In the genomic region with DNA sequence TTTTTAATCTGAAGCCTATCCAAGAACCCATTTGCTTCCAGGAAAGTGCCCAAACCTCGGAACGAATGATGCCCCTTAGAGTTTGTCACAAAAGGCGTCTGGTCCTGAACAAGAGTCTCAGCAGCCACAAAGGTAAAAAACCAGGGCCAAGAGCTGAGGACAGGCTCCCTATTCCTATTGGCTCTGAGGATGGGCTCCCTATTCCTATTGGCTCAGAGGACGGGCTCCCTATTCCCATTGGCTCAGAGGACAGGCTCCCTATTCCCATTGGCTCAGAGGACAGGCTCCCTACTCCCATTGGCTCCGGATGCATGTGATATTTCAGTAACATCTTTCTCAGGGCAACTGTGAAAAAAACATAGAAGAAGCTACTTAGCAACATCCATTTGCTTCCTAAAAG, we compare ENCODE assay signal across 8 mouse cellular contexts. TPM values are rescaled to one million over a fixed set of nuclear protein-coding genes. Genes with fewer than 3 reads are reported as not detected.
DNase-seq lines count a peak whose midpoint lies in the region; ATAC-seq and TF ChIP-seq lines count a peak whose summit lies in the region.

No protein-coding gene starts in this region.

- H3K27ac ChIP-seq in kidney, postnatal 0 days = peak overlapping the region; percentile 69; the same call in 1 of the 2 replicates
- peak overlapping the region; percentile 46; the same call in 1 of the 2 replicates for H3K27ac ChIP-seq in embryonic facial prominence, embryonic 12.5 days
- peak overlapping the region; percentile 64; the same call in 1 of the 2 replicates for H3K27ac ChIP-seq in liver, embryonic 15.5 days (replicated peaks)

- no peaks in the 10 kb centered on the region for H3K9me3 ChIP-seq in kidney, postnatal 0 days (replicated peaks; ENCODE audit: low read length)
- H3K9me3 ChIP-seq in G1E (replicated peaks) = no peaks in the 10 kb centered on the region
- no peaks in the 10 kb centered on the region for H3K9me3 ChIP-seq in embryonic facial prominence, embryonic 12.5 days
- no peaks in the 10 kb centered on the region for H3K9me3 ChIP-seq in liver, embryonic 15.5 days (replicated peaks)

- peak overlapping the region; percentile 36 for H3K4me2 ChIP-seq in kidney, postnatal 0 days (ENCODE audit: low read length)
- H3K4me2 ChIP-seq in embryonic facial prominence, embryonic 12.5 days (replicated peaks) = no peak overlapping the region
- peak overlapping the region; percentile 50 for H3K4me2 ChIP-seq in liver, embryonic 15.5 days

- peak; percentile 60; the same call in 1 of the 2 replicates for ATAC-seq in kidney, postnatal 0 days (replicated peaks; ENCODE audit: low FRiP score, low read depth)
- peak; percentile 44; the same call in 1 of the 2 replicates for ATAC-seq in G1E (ENCODE audit: extremely low read depth, insufficient number of reproducible peaks, low FRiP score, poor library complexity, severe bottlenecking)
- no peak for ATAC-seq in embryonic facial prominence, embryonic 12.5 days (ENCODE audit: insufficient number of reproducible peaks, insufficient read depth, low FRiP score, low TSS enrichment)
- peak; percentile 75 for ATAC-seq in liver, embryonic 15.5 days (ENCODE audit: insufficient read depth)
- ATAC-seq in erythroid progenitor cell, adult 5-6 weeks (replicated peaks; ENCODE audit: low FRiP score, poor library complexity, severe bottlenecking) = no peak

- H3K9ac ChIP-seq in kidney, postnatal 0 days (ENCODE audit: low read depth, low read length) = no peak overlapping the region
- no peak overlapping the region for H3K9ac ChIP-seq in embryonic facial prominence, embryonic 12.5 days
- no peak overlapping the region for H3K9ac ChIP-seq in liver, embryonic 15.5 days

- no peaks in the 10 kb centered on the region for H3K36me3 ChIP-seq in kidney, postnatal 0 days (ENCODE audit: insufficient read depth, low read length)
- H3K36me3 ChIP-seq in G1E (replicated peaks) = peaks cover 70% of the 10 kb centered on the region
- H3K36me3 ChIP-seq in embryonic facial prominence, embryonic 12.5 days = peaks cover 33% of the 10 kb centered on the region
- peaks cover 18% of the 10 kb centered on the region for H3K36me3 ChIP-seq in liver, embryonic 15.5 days (replicated peaks)

- no peak overlapping the region for H3K4me3 ChIP-seq in kidney, postnatal 0 days (replicated peaks; ENCODE audit: low read depth, low read length)
- H3K4me3 ChIP-seq in G1E (ENCODE audit: low read depth, low read length) = no peak overlapping the region
- no peak overlapping the region for H3K4me3 ChIP-seq in embryonic facial prominence, embryonic 12.5 days
- peak overlapping the region; percentile 16 for H3K4me3 ChIP-seq in liver, embryonic 15.5 days (replicated peaks)

- peaks cover 15% of the 10 kb centered on the region for H3K4me1 ChIP-seq in kidney, postnatal 0 days (replicated peaks; ENCODE audit: insufficient read depth, low read length)
- peaks cover 62% of the 10 kb centered on the region for H3K4me1 ChIP-seq in G1E (ENCODE audit: insufficient read depth, low read depth, low read length)
- peaks cover 34% of the 10 kb centered on the region for H3K4me1 ChIP-seq in embryonic facial prominence, embryonic 12.5 days
- peaks cover 60% of the 10 kb centered on the region for H3K4me1 ChIP-seq in liver, embryonic 15.5 days (replicated peaks)

- peak; percentile 65 for DNase-seq in kidney, postnatal 0 days (ENCODE audit: low spot score)
- no peak for DNase-seq in kidney, postnatal 14 days
- no peak for DNase-seq in G1E (ENCODE audit: low spot score)
- DNase-seq in urinary bladder, postnatal 25 days (ENCODE audit: low spot score) = no peak
- no peak for DNase-seq in gastrocnemius, postnatal 4 days (ENCODE audit: low spot score in 2 of 2)

- 79% methylated on average over 5 of the region's 5 CpGs for WGBS in kidney, postnatal 0 days
- 86% methylated on average over 5 of the region's 5 CpGs for WGBS in embryonic facial prominence, embryonic 12.5 days
- 51% methylated on average over 5 of the region's 5 CpGs for WGBS in liver, embryonic 15.5 days (ENCODE audit: insufficient replicate concordance)

- no peaks in the 10 kb centered on the region for H3K27me3 ChIP-seq in kidney, postnatal 0 days (ENCODE audit: insufficient read depth, low read length)
- H3K27me3 ChIP-seq in G1E (ENCODE audit: insufficient read depth, low read length) = no peaks in the 10 kb centered on the region
- no peaks in the 10 kb centered on the region for H3K27me3 ChIP-seq in embryonic facial prominence, embryonic 12.5 days
- no peaks in the 10 kb centered on the region for H3K27me3 ChIP-seq in liver, embryonic 15.5 days

- no peak for TF ChIP-seq CTCF in kidney, postnatal 0 days (IDR thresholded peaks at IDR 0.05; ENCODE audit: low read depth)
- TF ChIP-seq CTCF in G1E (IDR thresholded peaks at IDR 0.05; ENCODE audit: low read depth, low read length) = no peak

RNA-seq across cellular contexts. Expression of gene Igf2bp3, which starts 5.8 kb away (rescaled TPM):
- 20.5 and 20.6 TPM in 2 replicates for polyA plus RNA-seq in kidney, postnatal 0 days (2015; fragmentation: Nextera tagmentation; extraction: Ambion mirVana)
- total RNA-seq in G1E (2014; fragmentation: Nextera tagmentation) (50.9 and 56.3 TPM in 2 replicates), G1E (2017) (36.1 and 41.2 TPM in 2 replicates)
- 18.5 and 25.9 TPM in 2 replicates for polyA plus RNA-seq in G1E (2012)
- 109 TPM in 2 replicates for polyA plus RNA-seq in embryonic facial prominence, embryonic 12.5 days (2016; fragmentation: Nextera tagmentation; extraction: Ambion mirVana)
- 16.3 and 18.5 TPM in 2 replicates for polyA plus RNA-seq in liver, embryonic 15.5 days (2015; fragmentation: Nextera tagmentation; extraction: Ambion mirVana)
- total RNA-seq in erythroid progenitor cell, adult 5-6 weeks (2015; ENCODE audit: low replicate concordance) = not detected in 2 replicates
- total RNA-seq in erythroid progenitor cell, adult 5-6 weeks (2017; ENCODE audit: low replicate concordance) = not detected in 2 replicates
- total RNA-seq in gastrocnemius, postnatal 4 days (2021) = 10 to 100 TPM; 18.6 to 20.8 TPM

RNA-seq across cellular contexts. Expression of gene Tra2a, which starts 54.9 kb away (rescaled TPM):
- polyA plus RNA-seq in kidney, postnatal 0 days (2015; fragmentation: Nextera tagmentation; extraction: Ambion mirVana) = 60.9 and 69.0 TPM in 2 replicates
- total RNA-seq in G1E (2014; fragmentation: Nextera tagmentation) (174 and 194 TPM in 2 replicates), G1E (2017) (130 and 160 TPM in 2 replicates)
- polyA plus RNA-seq in G1E (2012) = 20.8 and 35.7 TPM in 2 replicates
- 138 and 147 TPM in 2 replicates for polyA plus RNA-seq in embryonic facial prominence, embryonic 12.5 days (2016; fragmentation: Nextera tagmentation; extraction: Ambion mirVana)
- 41.2 and 42.3 TPM in 2 replicates for polyA plus RNA-seq in liver, embryonic 15.5 days (2015; fragmentation: Nextera tagmentation; extraction: Ambion mirVana)
- 176 and 196 TPM in 2 replicates for total RNA-seq in erythroid progenitor cell, adult 5-6 weeks (2015; ENCODE audit: low replicate concordance)
- 116 and 133 TPM in 2 replicates for total RNA-seq in erythroid progenitor cell, adult 5-6 weeks (2017; ENCODE audit: low replicate concordance)
- 10 to 100 TPM; 36.9 to 42.3 TPM for total RNA-seq in gastrocnemius, postnatal 4 days (2021)

Comparison
In these comparisons a context has a peak if more than half of its experiments do, and no peak if none do; other contexts are left out.
1. ATAC-seq: peak in kidney, postnatal 0 days (single experiment), G1E (single experiment) and liver, embryonic 15.5 days (single experiment); none in embryonic facial prominence, embryonic 12.5 days (single experiment) and erythroid progenitor cell, adult 5-6 weeks (single experiment).
2. Peak in every context shown above with its lines, with median percentiles within 50 percentile points of each other: H3K27ac ChIP-seq.